Mouse (Mus musculus) heart, adult 2 months (tissue): ENCODE measurements around the gene Zcchc24. TPM values are rescaled to one million over a fixed set of nuclear protein-coding genes. Genes with fewer than 3 reads are reported as not detected.

Source experiments
- DNase-seq, 2 experiments: peaks; one replicate each; pipeline ENCODE4 v3.0.0; 2021
- H3K27ac ChIP-seq: fragments of 200-600 bp; 2 replicates; pipeline ENCODE4 v1.8.1; 2022
- H3K27me3 ChIP-seq: fragments of 200-500 bp; 2 replicates; pipeline ENCODE4 v1.6.1; 2012; ENCODE audit warnings: mild to moderate bottlenecking, low read length, inconsistent platforms, mixed read lengths; ENCODE audit not compliant: control insufficient read depth, insufficient read depth
- H3K36me3 ChIP-seq: fragments of 200-500 bp; 2 replicates; pipeline ENCODE4 v1.6.1; 2012; ENCODE audit warnings: low read length, inconsistent platforms; ENCODE audit not compliant: control insufficient read depth, insufficient read depth
- H3K4me1 ChIP-seq: fragments of 200-500 bp; 2 replicates; pipeline ENCODE4 v1.6.1; 2011; ENCODE audit warnings: low read length; ENCODE audit not compliant: control insufficient read depth, insufficient read depth
- H3K4me3 ChIP-seq: fragments of 200-600 bp; 2 replicates; pipeline ENCODE4 v1.8.1; 2022
- H3K79me2 ChIP-seq: fragments of 200-500 bp; replicated peaks from 2 replicates; pipeline ENCODE4 v1.6.1; 2012; ENCODE audit warnings: mild to moderate bottlenecking, inconsistent platforms, low read length, moderate library complexity, mixed read lengths; ENCODE audit not compliant: control insufficient read depth, insufficient read depth
- H3K9ac ChIP-seq: fragments of 200-500 bp; 2 replicates; pipeline ENCODE4 v1.6.1; 2012; ENCODE audit warnings: low read depth, mild to moderate bottlenecking, control low read depth, inconsistent platforms, low read length, mixed read lengths
- CTCF ChIP-seq: fragments of 200-600 bp; IDR thresholded peaks from 2 replicates; pipeline ENCODE4 v1.8.1; 2022; ENCODE audit warnings: antibody characterized with exemption, mild to moderate bottlenecking, moderate library complexity
- EP300 ChIP-seq: fragments of 200-500 bp; IDR thresholded peaks from 2 replicates; pipeline ENCODE4 v1.6.1; 2011; ENCODE audit warnings: low read depth, low read length, control low read depth; ENCODE audit not compliant: insufficient read depth
- POLR2A ChIP-seq: fragments of 200-500 bp; IDR thresholded peaks from 2 replicates; pipeline ENCODE4 v1.6.1; 2011; ENCODE audit warnings: mild to moderate bottlenecking, low read depth, low read length, control low read depth; ENCODE audit not compliant: insufficient read depth
- WGBS: fragments of 180-500 bp; shearing (Covaris S2); methylation state at CpG from one replicate; pipeline ENCODE4 v1.1.7; 2018; 5-methylcytosine and 5-hydroxymethylcytosine counted together
- intact Hi-C: fragments of 180-260 bp; cut with DNase I; formaldehyde crosslinking; loops from one replicate; pipeline ENCODE4 v1.15.1; 2025
- polyA plus RNA-seq: library from polyadenylated mRNA; depleted of rRNA; stranded (reverse); fragments of >200 nt; gene quantifications from 2 replicates; pipeline ENCODE4 v1.2.3, GENCODE M21; 2012
- total RNA-seq, 2 experiments: library from RNA; stranded (reverse); gene quantifications; 2 replicates each; pipeline ENCODE4 v1.2.3; 2021

Gene Zcchc24
- total and polyA plus RNA-seq, 3 experiments, result 27.3 to 33.5 (median 33.5) TPM

GRCm38 (mm10) chr14:25742943-25743342 is 25.9 kb downstream of the Zcchc24 start:
- intact Hi-C loops, result no loop called here
- no peak for DNase-seq
- H3K79me2 ChIP-seq, result no peaks in the 10 kb centered on the region
- H3K4me3 ChIP-seq, result no peak overlapping the region
- WGBS, result 63% methylated on average over 5 of the region's 5 CpGs
- no peaks in the 10 kb centered on the region for H3K27me3 ChIP-seq
- H3K27ac ChIP-seq, result no peak overlapping the region
- no peak overlapping the region for H3K9ac ChIP-seq
- TF ChIP-seq CTCF (no peak), POLR2A (no peak), EP300 (no peak)
- peaks cover 39% of the 10 kb centered on the region for H3K4me1 ChIP-seq
- no peaks in the 10 kb centered on the region for H3K36me3 ChIP-seq

DNA sequence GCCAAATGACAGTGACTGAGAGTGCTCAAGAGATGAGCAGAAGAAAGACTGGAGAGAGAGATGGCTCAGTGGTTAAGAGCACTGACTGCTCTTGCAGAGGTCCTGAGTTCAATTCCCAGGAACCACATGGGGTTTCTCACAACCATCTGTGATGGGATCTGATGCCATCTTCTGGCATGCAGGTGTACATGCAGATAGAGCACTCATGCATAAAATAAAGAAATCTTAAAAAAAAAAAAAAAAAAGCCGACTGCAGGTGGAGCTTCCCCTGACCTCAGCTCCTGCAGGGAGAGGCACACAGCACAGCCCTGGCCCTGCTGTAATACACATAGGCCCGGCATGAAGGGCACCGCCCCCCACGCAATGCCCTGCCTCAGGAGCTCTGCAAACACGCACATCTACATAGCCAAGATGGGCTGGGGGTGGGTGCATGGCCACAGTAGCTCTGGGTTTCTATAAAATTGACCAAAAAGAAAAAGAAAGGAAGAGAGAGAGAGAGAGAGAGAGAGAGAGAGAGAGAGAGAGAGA is 26.9 kb downstream of the Zcchc24 start:
- no peak overlapping the region for H3K9ac ChIP-seq
- H3K36me3 ChIP-seq, result peaks cover 2% of the 10 kb centered on the region; the same call in 1 of the 2 replicates
- WGBS, result 76% methylated on average over 5 of the region's 5 CpGs
- intact Hi-C loops, result no loop called here
- no peak overlapping the region for H3K4me3 ChIP-seq
- no peaks in the 10 kb centered on the region for H3K79me2 ChIP-seq
- TF ChIP-seq EP300, result no peak
- TF ChIP-seq POLR2A, result no peak
- TF ChIP-seq CTCF, result peak; percentile 19; the same call in 1 of the 2 replicates
- DNase-seq, result no peak
- H3K4me1 ChIP-seq, result peaks cover 37% of the 10 kb centered on the region
- H3K27ac ChIP-seq, result no peak overlapping the region
- no peaks in the 10 kb centered on the region for H3K27me3 ChIP-seq

- H3K79me2 ChIP-seq, result no peaks in the 10 kb centered on the region
- intact Hi-C loops, result no loop called here
- H3K27me3 ChIP-seq, result no peaks in the 10 kb centered on the region
- no peak for TF ChIP-seq CTCF
- no peak for TF ChIP-seq EP300
- no peak for TF ChIP-seq POLR2A
- peaks cover 36% of the 10 kb centered on the region for H3K4me1 ChIP-seq
- peaks cover 3% of the 10 kb centered on the region; the same call in 1 of the 2 replicates for H3K36me3 ChIP-seq
- H3K27ac ChIP-seq, result no peak overlapping the region
- no peak overlapping the region for H3K9ac ChIP-seq
- no peak for DNase-seq
- H3K4me3 ChIP-seq, result no peak overlapping the region
- WGBS, result 48% methylated on average over 3 of the region's 3 CpGs
These were observed 27.6 kb downstream of the Zcchc24 start for GRCm38 (mm10) chr14:25741211-25741610.

DNA sequence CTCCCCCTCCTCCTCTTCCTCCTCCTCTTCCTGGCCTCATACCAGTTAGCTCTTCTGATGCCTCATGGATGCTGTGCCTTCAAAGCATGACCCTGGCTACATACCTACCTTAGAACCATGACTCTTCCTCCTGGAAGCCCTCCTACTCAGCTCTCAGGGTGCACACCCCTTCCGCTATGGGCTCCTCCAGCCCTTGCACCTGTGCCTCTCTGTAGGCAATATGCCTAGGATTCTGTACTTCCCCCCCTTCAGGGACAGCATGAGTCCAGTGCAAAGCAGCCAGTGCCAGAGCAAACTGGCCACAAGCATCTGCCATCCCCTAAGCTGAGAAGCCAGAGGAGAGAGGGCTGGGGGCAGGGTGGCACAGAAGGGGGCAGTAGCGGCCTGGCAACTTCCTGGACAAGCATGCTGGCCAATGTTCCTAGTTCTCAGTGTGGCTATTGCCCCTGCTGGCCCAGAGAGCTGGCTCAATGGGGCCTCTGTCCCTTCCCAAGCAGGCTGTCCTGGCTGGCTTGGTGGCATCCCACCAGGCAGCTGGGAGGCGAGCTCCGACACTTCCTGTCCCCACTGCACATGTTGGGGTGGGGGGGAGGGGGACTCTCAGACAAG is 28.8 kb downstream of the Zcchc24 start:
- Histone ChIP-seq H3K4me1 (peaks cover 39% of the 10 kb centered on the region), H3K79me2 (no peaks in the 10 kb centered on the region), H3K27ac (no peak overlapping the region), H3K36me3 (peaks cover 3% of the 10 kb centered on the region; the same call in 1 of the 2 replicates), H3K27me3 (no peaks in the 10 kb centered on the region), H3K9ac (no peak overlapping the region), H3K4me3 (no peak overlapping the region)
- WGBS, result 75% methylated on average over 4 of the region's 4 CpGs
- intact Hi-C loops, result no loop called here
- no peak for TF ChIP-seq EP300
- no peak for TF ChIP-seq POLR2A
- no peak for TF ChIP-seq CTCF
- DNase-seq, result no peak

GRCm38 (mm10) chr14:25738591-25739001 is 30.2 kb downstream of the Zcchc24 start:
- no peaks in the 10 kb centered on the region for H3K27me3 ChIP-seq
- H3K27ac ChIP-seq, result no peak overlapping the region
- H3K4me3 ChIP-seq, result no peak overlapping the region
- peak; percentile 72 to 80 for DNase-seq
- WGBS, result 13% methylated on average over 14 of the region's 14 CpGs
- H3K36me3 ChIP-seq, result peaks cover 6% of the 10 kb centered on the region; the same call in 1 of the 2 replicates
- H3K4me1 ChIP-seq, result peaks cover 49% of the 10 kb centered on the region
- TF ChIP-seq EP300, result 0 out of 2 replicates have a peak, but pooled peaks have one; percentile 63
- no peak for TF ChIP-seq POLR2A
- H3K79me2 ChIP-seq, result no peaks in the 10 kb centered on the region
- no peak overlapping the region for H3K9ac ChIP-seq
- intact Hi-C loops, result no loop called here

DNA sequence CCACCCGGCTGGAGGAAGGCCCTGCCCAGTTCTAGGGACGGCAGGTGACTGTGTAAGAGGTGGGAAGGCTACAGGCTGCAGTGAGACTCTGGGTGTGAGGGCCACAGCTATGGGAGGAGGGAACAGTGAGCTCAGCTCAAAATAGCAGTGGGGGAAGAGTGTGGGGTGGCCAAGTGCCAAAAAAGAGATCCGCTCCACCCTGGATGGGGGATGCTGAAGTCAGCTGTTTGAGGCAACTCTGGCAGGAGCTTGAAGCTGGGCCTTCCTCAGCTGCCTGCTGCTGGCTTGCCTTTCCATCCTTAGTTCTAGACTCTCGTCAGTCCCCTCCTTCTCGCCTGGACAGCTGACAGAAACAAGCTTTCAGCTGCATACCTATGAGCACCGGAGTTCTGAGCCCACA is 32.2 kb downstream of the Zcchc24 start:
- no peak overlapping the region for H3K4me3 ChIP-seq
- no peak overlapping the region for H3K9ac ChIP-seq
- H3K79me2 ChIP-seq, result no peaks in the 10 kb centered on the region
- DNase-seq, result peak; percentile 78 to 88
- WGBS, result 1% methylated on average over 6 of the region's 6 CpGs
- TF ChIP-seq POLR2A (no peak; the same call in 1 of the 2 replicates), CTCF (no peak), EP300 (peak; percentile 74; the same call in 1 of the 2 replicates)
- peaks cover 49% of the 10 kb centered on the region for H3K4me1 ChIP-seq
- peak overlapping the region; percentile 71 for H3K27ac ChIP-seq
- intact Hi-C loops, result no loop called here
- peaks cover 6% of the 10 kb centered on the region; the same call in 1 of the 2 replicates for H3K36me3 ChIP-seq
- H3K27me3 ChIP-seq, result no peaks in the 10 kb centered on the region
